Mouse (Mus musculus) hindbrain, embryonic 13.5 days (tissue): ENCODE results near the gene Cryba2. TPM values are rescaled to one million over a fixed set of nuclear protein-coding genes. Genes with fewer than 3 reads are reported as not detected.

Experiments used
- ATAC-seq: fragments of 200-750 bp; cut with Nextera tagmentation; 2 replicates; pipeline ENCODE4 v1.8.0; 2017; ENCODE audit warnings: moderate TSS enrichment; ENCODE audit not compliant: low FRiP score
- H3K27ac ChIP-seq: fragments of 300-500 bp; sonication (generic); 2 replicates; pipeline ENCODE4 v1.5.1; 2015; ENCODE audit warnings: inconsistent platforms, mild to moderate bottlenecking, moderate library complexity
- H3K27me3 ChIP-seq: fragments of 300-500 bp; sonication (generic); 2 replicates; pipeline ENCODE4 v1.6.1; 2015; ENCODE audit warnings: mild to moderate bottlenecking, inconsistent platforms
- H3K36me3 ChIP-seq: fragments of 300-500 bp; sonication (generic); 2 replicates; pipeline ENCODE4 v1.6.1; 2015; ENCODE audit warnings: mild to moderate bottlenecking, inconsistent platforms
- H3K4me1 ChIP-seq: fragments of 300-500 bp; sonication (generic); replicated peaks from 2 replicates; pipeline ENCODE4 v1.6.1; 2015; ENCODE audit warnings: inconsistent platforms
- H3K4me2 ChIP-seq: fragments of 300-500 bp; sonication (generic); 2 replicates; pipeline ENCODE4 v1.6.1; 2015; ENCODE audit warnings: inconsistent platforms, mild to moderate bottlenecking, moderate library complexity
- H3K4me3 ChIP-seq: fragments of 300-500 bp; sonication (generic); 2 replicates; pipeline ENCODE4 v1.5.1; 2015; ENCODE audit warnings: mild to moderate bottlenecking, inconsistent platforms
- H3K9ac ChIP-seq: fragments of 300-500 bp; sonication (generic); 2 replicates; pipeline ENCODE4 v1.6.1; 2015; ENCODE audit warnings: mild to moderate bottlenecking, inconsistent platforms
- H3K9me3 ChIP-seq: fragments of 300-500 bp; sonication (generic); 2 replicates; pipeline ENCODE4 v1.6.1; 2016; ENCODE audit warnings: inconsistent platforms
- WGBS: fragments of 180-500 bp; shearing (Covaris S2); methylation state at CpG from one replicate; pipeline ENCODE4 v1.1.7; 2015; 5-methylcytosine and 5-hydroxymethylcytosine counted together
- polyA plus RNA-seq: library from polyadenylated mRNA; unstranded; fragments of >200 nt; fragmentation: Nextera tagmentation; extraction: Ambion mirVana; gene quantifications from 2 replicates; pipeline ENCODE4 v1.2.1, GENCODE M21; 2015

Cryba2 gene
- polyA plus RNA-seq, 1 experiment from 2014 or later = 2.9 TPM

DNA sequence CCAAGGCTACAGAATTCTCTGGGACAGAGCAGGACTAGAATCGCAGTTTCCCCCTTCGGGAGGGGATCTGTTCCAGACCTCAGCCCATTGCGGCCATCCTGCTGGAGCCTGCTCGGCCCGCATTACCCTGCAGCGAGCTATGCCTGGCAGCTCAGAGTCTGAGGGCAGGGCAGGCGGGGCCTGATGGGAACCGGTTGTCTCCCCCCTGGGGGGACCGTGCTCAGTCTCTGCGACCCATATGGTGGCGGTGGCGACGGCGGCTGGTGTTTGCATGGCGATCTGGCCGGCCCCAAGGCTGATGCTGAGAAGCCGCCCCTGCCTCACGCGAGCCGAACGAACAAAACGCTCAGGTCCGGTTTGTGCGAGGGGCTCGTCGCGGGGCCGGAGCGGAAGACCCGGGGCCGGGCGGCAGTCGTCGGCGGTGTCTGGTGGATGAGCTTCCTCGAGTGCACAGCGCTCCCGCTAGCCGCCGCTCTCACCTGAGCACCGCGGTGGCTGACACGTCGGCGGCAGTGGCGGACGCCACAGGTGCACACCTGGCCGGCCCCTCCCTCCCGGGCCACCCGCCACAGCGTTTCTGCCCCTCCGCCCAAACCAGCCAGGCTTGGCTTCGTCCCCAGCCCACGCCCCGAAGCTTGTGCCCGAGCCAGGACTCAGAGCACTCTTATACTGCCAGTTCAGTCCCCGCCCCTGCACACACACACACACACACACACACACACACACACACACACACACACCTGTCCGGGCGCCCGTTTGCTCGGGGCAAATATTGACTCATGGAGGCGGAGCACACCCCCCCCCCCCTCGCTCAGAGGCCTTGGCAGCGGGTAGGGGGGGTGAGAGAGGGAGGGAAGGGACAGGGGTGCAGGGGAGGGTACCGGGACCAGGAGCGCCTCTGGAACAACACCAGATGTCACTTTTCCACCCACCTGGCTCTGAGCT, 7.7 kb upstream of the Cryba2 start:
- no peaks in the 10 kb centered on the region for H3K9me3 ChIP-seq
- peak overlapping the region; percentile 68 for H3K9ac ChIP-seq
- peaks cover 29% of the 10 kb centered on the region for H3K4me1 ChIP-seq
- ATAC-seq = no peak
- under 1% methylated on average over 53 of the region's 66 CpGs for whole genome bisulfite sequencing
- no peaks in the 10 kb centered on the region for H3K36me3 ChIP-seq
- H3K27ac ChIP-seq = no peak overlapping the region
- H3K4me3 ChIP-seq = peak overlapping the region; percentile 39
- H3K27me3 ChIP-seq = peaks cover 100% of the 10 kb centered on the region
- H3K4me2 ChIP-seq = peak overlapping the region; percentile 62

- Histone ChIP-seq H3K9ac (no peak overlapping the region), H3K27me3 (peaks cover 97% of the 10 kb centered on the region), H3K4me3 (no peak overlapping the region), H3K4me1 (peaks cover 29% of the 10 kb centered on the region), H3K9me3 (no peaks in the 10 kb centered on the region), H3K27ac (no peak overlapping the region), H3K4me2 (no peak overlapping the region), H3K36me3 (no peaks in the 10 kb centered on the region)
- no peak for ATAC-seq
- 8% methylated on average over 7 of the region's 10 CpGs for WGBS
Observed at GRCm38 (mm10) chr1:74898656-74899431, 5.9 kb upstream of the Cryba2 start.

- no peak for ATAC-seq
- 4% methylated on average over 7 of the region's 7 CpGs for WGBS
- Histone ChIP-seq H3K4me1 (peaks cover 33% of the 10 kb centered on the region), H3K27me3 (peaks cover 97% of the 10 kb centered on the region), H3K36me3 (no peaks in the 10 kb centered on the region), H3K4me2 (no peak overlapping the region), H3K9ac (0 out of 2 replicates have a peak overlapping the region, but pooled peaks have one; percentile 39), H3K27ac (no peak overlapping the region), H3K4me3 (no peak overlapping the region), H3K9me3 (no peaks in the 10 kb centered on the region)
Observed at GRCm38 (mm10) chr1:74897976-74898375, 5.0 kb upstream of the Cryba2 start.

- no peaks in the 10 kb centered on the region for H3K9me3 ChIP-seq
- peaks cover 97% of the 10 kb centered on the region for H3K27me3 ChIP-seq
- 14% methylated on average over 4 of the region's 4 CpGs for WGBS
- H3K4me1 ChIP-seq = peaks cover 33% of the 10 kb centered on the region
- H3K36me3 ChIP-seq = no peaks in the 10 kb centered on the region
- H3K27ac ChIP-seq = no peak overlapping the region
- H3K4me3 ChIP-seq = no peak overlapping the region
- no peak overlapping the region for H3K4me2 ChIP-seq
- no peak for ATAC-seq
- H3K9ac ChIP-seq = no peak overlapping the region
Observed at GRCm38 (mm10) chr1:74894966-74895365, 2.0 kb upstream of the Cryba2 start.

- H3K4me1 ChIP-seq = peaks cover 18% of the 10 kb centered on the region
- under 1% methylated on average over 39 of the region's 39 CpGs for WGBS
- H3K4me3 ChIP-seq = peak overlapping the region; percentile 34
- ATAC-seq = peak; percentile 33; the same call in 1 of the 2 replicates
- H3K9ac ChIP-seq = 0 out of 2 replicates have a peak overlapping the region, but pooled peaks have one; percentile 49
- peaks cover 97% of the 10 kb centered on the region for H3K27me3 ChIP-seq
- H3K9me3 ChIP-seq = no peaks in the 10 kb centered on the region
- H3K27ac ChIP-seq = no peak overlapping the region
- H3K4me2 ChIP-seq = peak overlapping the region; percentile 52
- H3K36me3 ChIP-seq = no peaks in the 10 kb centered on the region
Observed at GRCm38 (mm10) chr1:74892351-74893133, 401 bp downstream of the Cryba2 start.

GRCm38 (mm10) chr1:74891513-74891912, 1.4 kb downstream of the Cryba2 start:
- no peak overlapping the region for H3K4me3 ChIP-seq
- no peak for ATAC-seq
- H3K27ac ChIP-seq = no peak overlapping the region
- no peaks in the 10 kb centered on the region for H3K9me3 ChIP-seq
- H3K4me2 ChIP-seq = no peak overlapping the region
- peaks cover 97% of the 10 kb centered on the region for H3K27me3 ChIP-seq
- WGBS = 3% methylated on average over 7 of the region's 8 CpGs
- no peak overlapping the region for H3K9ac ChIP-seq
- peaks cover 16% of the 10 kb centered on the region for H3K4me1 ChIP-seq
- H3K36me3 ChIP-seq = no peaks in the 10 kb centered on the region

DNA sequence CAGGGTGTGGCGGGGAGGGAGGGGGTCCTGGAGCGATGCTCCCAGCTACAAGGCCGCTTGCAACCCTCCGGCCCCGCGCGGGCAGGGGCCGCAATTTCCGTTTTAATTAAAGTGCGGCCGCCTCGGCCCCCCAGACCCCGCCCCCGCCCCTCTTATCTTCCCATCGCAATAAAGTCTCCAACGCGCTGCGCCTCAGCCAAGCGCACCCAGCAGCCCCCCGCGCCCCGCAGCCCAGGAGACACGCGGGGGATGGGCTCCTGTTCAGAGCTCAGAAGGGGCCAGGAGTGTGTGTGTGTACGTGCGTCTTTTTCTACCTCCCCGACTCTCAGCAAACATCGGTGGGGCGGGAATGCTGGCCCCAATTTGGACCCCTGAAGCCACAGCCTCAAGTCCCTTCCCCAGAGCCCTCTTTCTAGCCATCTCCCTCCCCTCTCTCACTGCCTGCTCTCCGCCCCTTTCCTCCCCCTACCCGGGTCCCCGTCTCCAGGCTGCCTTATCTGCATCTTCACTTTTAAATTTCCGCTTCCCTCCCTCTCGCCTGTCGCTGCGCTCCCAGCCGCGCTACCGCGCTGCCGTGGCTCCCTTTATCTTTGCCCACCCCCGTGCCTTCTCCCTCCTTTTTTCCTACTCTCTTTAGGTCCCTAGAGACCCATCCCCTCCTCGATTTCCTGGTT, 7.4 kb downstream of the Cryba2 start, which contains the start of gene Fev:
Gene Fev, minus strand, starts transcription at position 51 of the 674 bp plus-strand sequence.
- peaks cover 29% of the 10 kb centered on the region for H3K4me1 ChIP-seq
- H3K9me3 ChIP-seq = no peaks in the 10 kb centered on the region
- ATAC-seq = no peak
- no peak within 1 kb of the TSS for H3K27ac ChIP-seq
- H3K4me2 ChIP-seq = peak within 1 kb of the TSS; percentile 41
- peak within 1 kb of the TSS; percentile 43; the same call in 1 of the 2 replicates for H3K9ac ChIP-seq
- no peaks in the 10 kb centered on the region for H3K36me3 ChIP-seq
- peaks cover 100% of the 10 kb centered on the region for H3K27me3 ChIP-seq
- under 1% methylated on average over 43 of the region's 43 CpGs for WGBS
- peak within 1 kb of the TSS; percentile 23 for H3K4me3 ChIP-seq

- Histone ChIP-seq H3K36me3 (no peaks in the 10 kb centered on the region), H3K4me3 (peak overlapping the region; percentile 23), H3K4me1 (peaks cover 29% of the 10 kb centered on the region), H3K9me3 (no peaks in the 10 kb centered on the region), H3K9ac (peak overlapping the region; percentile 43; the same call in 1 of the 2 replicates), H3K27ac (no peak overlapping the region), H3K27me3 (peaks cover 97% of the 10 kb centered on the region), H3K4me2 (peak overlapping the region; percentile 41)
- no peak for ATAC-seq
- WGBS = under 1% methylated on average over 57 of the region's 57 CpGs
Observed at GRCm38 (mm10) chr1:74884196-74885141, 8.5 kb downstream of the Cryba2 start.

DNA sequence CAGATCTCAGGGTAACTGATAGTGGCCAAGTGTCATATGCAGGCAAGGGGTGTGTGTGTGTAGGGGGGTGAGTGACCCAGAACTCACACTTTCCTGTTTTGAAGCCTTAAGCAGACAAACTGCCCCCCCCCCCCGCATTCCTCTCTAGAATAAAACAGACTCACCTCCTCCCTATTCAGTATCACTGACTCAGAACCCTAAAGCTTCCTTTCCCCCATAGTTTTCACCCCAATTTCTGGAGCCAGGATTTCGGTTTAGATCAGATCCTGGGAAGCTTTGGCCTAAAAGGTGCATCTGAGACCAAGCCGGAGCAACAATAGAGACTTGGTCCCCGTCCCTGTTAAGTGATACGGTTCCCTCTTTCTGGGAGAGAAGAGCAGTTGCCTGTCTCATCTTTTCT, 9.5 kb downstream of the Cryba2 start:
- 3% methylated on average over 5 of the region's 5 CpGs for WGBS
- Histone ChIP-seq H3K27ac (no peak overlapping the region), H3K4me1 (peaks cover 29% of the 10 kb centered on the region), H3K27me3 (peaks cover 97% of the 10 kb centered on the region), H3K9ac (no peak overlapping the region), H3K9me3 (no peaks in the 10 kb centered on the region), H3K4me2 (no peak overlapping the region), H3K4me3 (no peak overlapping the region; the same call in 1 of the 2 replicates), H3K36me3 (no peaks in the 10 kb centered on the region)
- no peak for ATAC-seq

DNA sequence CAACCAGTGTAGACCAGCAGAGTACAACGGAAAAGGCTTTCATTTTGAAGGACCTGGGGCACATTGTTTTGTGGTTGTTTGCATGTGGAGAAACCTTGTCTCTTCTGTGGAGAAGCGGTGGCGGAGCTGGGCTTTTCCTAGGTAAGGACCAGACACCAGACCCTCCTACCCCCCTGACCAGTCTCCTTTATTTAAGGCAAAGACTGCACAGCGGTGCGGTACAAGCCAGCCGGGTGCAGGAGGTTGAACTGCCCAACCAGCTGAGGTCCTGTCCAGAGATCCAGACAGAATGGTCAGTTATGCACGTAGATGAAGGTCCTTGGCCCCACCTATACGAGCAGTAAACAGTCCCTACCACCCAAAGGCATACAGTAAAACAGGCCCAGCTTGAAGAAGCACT, 10.1 kb downstream of the Cryba2 start:
- H3K27ac ChIP-seq = no peak overlapping the region
- H3K9me3 ChIP-seq = no peaks in the 10 kb centered on the region
- 2% methylated on average over 8 of the region's 8 CpGs for WGBS
- peak overlapping the region; percentile 65 for H3K4me2 ChIP-seq
- no peaks in the 10 kb centered on the region for H3K36me3 ChIP-seq
- ATAC-seq = no peak
- H3K9ac ChIP-seq = no peak overlapping the region
- peaks cover 29% of the 10 kb centered on the region for H3K4me1 ChIP-seq
- H3K4me3 ChIP-seq = peak overlapping the region; percentile 44
- H3K27me3 ChIP-seq = peaks cover 97% of the 10 kb centered on the region
